Mouse (Mus musculus) cerebellum, adult 2 months (tissue): ENCODE results near the gene Bfsp1. TPM values are rescaled to one million over a fixed set of nuclear protein-coding genes. Genes with fewer than 3 reads are reported as not detected.

ENCODE experiments used
- DNase-seq, 2 experiments: peaks; one replicate each; pipeline ENCODE4 v3.0.0; 2021
- H3K27ac ChIP-seq: fragments of 200-500 bp; 2 replicates; pipeline ENCODE4 v1.5.1; 2012; ENCODE audit warnings: low read length, control low read depth, inconsistent platforms; ENCODE audit not compliant: insufficient read depth
- H3K27me3 ChIP-seq: fragments of 200-500 bp; 2 replicates; pipeline ENCODE4 v1.6.1; 2012; ENCODE audit warnings: inconsistent platforms, mild to moderate bottlenecking, low read length, moderate library complexity; ENCODE audit not compliant: control insufficient read depth, insufficient read depth
- H3K4me1 ChIP-seq: fragments of 200-500 bp; 2 replicates; pipeline ENCODE4 v1.6.1; 2011; ENCODE audit warnings: low read length; ENCODE audit not compliant: control insufficient read depth, insufficient read depth
- H3K4me3 ChIP-seq: fragments of 200-500 bp; replicated peaks from 2 replicates; pipeline ENCODE3; 2011; ENCODE audit warnings: mild to moderate bottlenecking, low read depth, low read length, control low read depth; ENCODE audit not compliant: insufficient read depth
- CTCF ChIP-seq: fragments of 200-500 bp; IDR thresholded peaks from 2 replicates; pipeline ENCODE4 v1.5.1; 2011; ENCODE audit warnings: low read depth, mild to moderate bottlenecking, control low read depth, low read length, moderate library complexity, borderline replicate concordance; ENCODE audit not compliant: insufficient read depth
- POLR2A ChIP-seq: fragments of 200-500 bp; IDR thresholded peaks from 2 replicates; pipeline ENCODE4 v1.6.1; 2011; ENCODE audit warnings: low read length, control low read depth, borderline replicate concordance; ENCODE audit not compliant: insufficient read depth
- WGBS: fragments of 180-500 bp; shearing (Covaris S2); methylation state at CpG from one replicate; pipeline ENCODE4 v1.1.7; 2018; 5-methylcytosine and 5-hydroxymethylcytosine counted together
- polyA plus RNA-seq: library from polyadenylated mRNA; depleted of rRNA; stranded (reverse); fragments of >200 nt; gene quantifications from 2 replicates; pipeline ENCODE4 v1.2.3, GENCODE M21; 2012; rRNA removed

Gene Bfsp1
- polyA plus RNA-seq, 1 experiment: 0.49 TPM

DNA sequence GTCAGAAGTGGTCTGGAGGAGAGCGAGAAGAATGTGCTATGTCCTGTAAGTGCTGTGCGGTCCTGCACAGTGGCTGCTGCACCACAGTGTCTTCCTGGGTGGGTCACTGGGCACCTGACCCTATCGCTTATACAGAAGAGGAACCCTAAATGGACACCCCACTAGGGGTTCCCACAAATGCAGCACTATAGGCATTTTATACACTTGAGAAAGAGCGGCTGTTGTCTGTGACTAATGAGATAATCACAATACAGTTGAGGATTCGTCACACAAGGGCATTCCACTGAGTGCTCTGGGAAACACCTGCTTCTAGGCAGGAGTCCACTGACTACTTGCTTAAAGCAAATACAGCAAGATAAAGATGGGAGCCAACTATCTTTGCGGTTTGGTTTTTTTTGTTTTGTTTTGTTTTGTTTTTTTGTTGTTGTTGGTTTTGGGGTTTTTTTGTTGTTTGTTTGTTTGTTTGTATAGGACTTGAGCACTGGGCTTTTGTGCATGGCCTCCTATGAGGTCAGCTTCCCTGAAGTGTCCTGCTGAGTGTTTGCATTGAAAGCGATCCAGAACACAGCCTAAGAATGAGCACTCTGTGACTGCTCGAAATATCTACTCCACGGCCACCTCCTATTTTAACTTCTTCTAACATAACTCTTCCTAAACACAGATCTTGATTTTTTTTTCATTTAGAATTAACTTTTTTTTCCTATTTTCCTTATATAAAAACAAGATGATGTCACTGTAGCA, 55.9 kb downstream of the Bfsp1 start:
- Histone ChIP-seq H3K27me3 (no peaks in the 10 kb centered on the region), H3K27ac (no peak overlapping the region), H3K4me1 (no peaks in the 10 kb centered on the region), H3K4me3 (no peak overlapping the region)
- TF ChIP-seq POLR2A (no peak), CTCF (no peak)
- no peak for DNase-seq
- 34% methylated on average over 9 of the region's 9 CpGs for WGBS

DNA sequence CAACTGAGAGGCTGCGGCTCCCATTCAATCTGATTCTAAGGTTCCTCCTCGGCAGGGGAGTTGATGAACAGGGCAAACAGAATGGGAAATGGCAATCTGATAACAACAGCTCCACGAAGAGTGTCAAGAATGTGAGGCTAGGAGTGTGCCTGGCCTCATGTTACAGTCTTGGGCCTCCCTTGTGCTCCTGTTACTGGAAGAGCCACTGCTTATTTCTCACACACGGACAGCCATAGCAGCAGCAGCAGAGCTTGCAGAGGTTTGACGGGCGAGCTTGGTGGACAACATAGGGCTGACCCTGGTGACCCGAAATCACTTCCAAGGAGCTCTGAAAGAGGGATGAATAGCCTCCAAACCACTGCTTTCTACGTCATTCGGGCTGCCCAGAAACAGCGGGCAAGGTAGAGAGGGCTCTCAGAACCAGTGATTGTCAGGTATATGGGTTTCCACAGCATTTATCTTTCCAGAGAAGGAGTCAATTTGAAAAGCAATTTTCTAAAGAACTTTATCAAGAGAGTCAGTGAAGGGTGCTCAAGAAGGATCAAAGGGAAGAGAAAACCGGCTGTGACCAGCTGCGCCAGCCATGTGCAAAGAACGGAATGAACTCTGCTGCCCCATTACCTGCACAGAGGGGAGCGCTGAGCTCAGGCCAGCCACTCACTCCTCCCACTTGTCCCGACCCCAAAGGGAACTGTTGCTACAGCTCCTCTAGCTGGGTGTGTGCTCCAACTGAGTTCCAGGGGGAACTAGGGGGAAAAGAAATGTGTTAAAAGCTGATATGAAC, 56.6 kb downstream of the Bfsp1 start:
- H3K4me3 ChIP-seq: no peak overlapping the region
- no peak for TF ChIP-seq POLR2A
- H3K27me3 ChIP-seq: no peaks in the 10 kb centered on the region
- no peak overlapping the region for H3K27ac ChIP-seq
- no peak for DNase-seq
- WGBS: 59% methylated on average over 15 of the region's 15 CpGs
- H3K4me1 ChIP-seq: no peaks in the 10 kb centered on the region

- Histone ChIP-seq H3K4me1 (no peaks in the 10 kb centered on the region), H3K4me3 (no peak overlapping the region), H3K27ac (no peak overlapping the region), H3K27me3 (no peaks in the 10 kb centered on the region)
- TF ChIP-seq CTCF (no peak), POLR2A (no peak)
- DNase-seq: no peak
- WGBS: 85% methylated on average over 5 of the region's 5 CpGs
These were observed 61.9 kb downstream of the Bfsp1 start for GRCm38 (mm10) chr2:143801097-143801496.

DNA sequence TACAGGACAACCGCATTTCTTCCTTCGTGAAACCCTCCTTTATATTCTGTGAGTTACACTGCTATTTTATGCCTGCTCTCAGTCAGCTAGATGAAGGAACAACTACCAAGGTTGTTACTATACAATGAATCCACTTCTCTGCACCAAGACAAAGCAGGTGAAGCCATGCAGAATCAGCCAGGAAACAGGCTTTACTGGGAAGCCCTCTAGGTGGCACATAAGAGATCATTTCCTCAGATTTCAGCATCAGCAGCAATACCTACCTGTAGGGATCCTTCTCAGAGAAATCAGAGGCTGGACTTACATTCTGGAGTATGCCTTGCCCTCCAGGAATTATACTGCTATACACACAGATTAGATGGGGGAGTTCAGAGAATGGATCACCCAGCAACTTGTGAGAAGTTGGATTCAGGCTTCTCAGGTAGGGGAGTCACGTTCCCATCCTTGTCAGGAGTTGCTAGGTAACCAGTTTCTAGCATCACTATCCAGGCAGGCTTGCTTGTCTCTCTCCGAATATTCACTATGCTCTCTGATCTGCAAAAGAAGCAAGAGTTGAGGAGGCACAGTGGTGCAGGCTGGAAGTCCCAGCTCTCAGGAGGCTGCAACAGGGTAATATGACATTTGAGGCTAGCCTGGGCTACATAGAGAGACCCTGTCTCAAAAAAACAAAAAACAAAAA, 66.5 kb downstream of the Bfsp1 start:
- no peaks in the 10 kb centered on the region for H3K4me1 ChIP-seq
- H3K27me3 ChIP-seq: no peaks in the 10 kb centered on the region
- no peak overlapping the region for H3K27ac ChIP-seq
- TF ChIP-seq CTCF (no peak), POLR2A (no peak)
- DNase-seq: no peak
- H3K4me3 ChIP-seq: no peak overlapping the region
- WGBS: 74% methylated on average over 4 of the region's 4 CpGs

GRCm38 (mm10) chr2:143795858-143796257, 67.1 kb downstream of the Bfsp1 start:
- DNase-seq: no peak
- 91% methylated on average over 4 of the region's 4 CpGs for WGBS

GRCm38 (mm10) chr2:143789911-143790310, 73.1 kb downstream of the Bfsp1 start:
- Histone ChIP-seq H3K4me3 (no peak overlapping the region), H3K27me3 (no peaks in the 10 kb centered on the region), H3K4me1 (peaks cover 10% of the 10 kb centered on the region; the same call in 1 of the 2 replicates), H3K27ac (no peak overlapping the region)
- TF ChIP-seq CTCF: no peak
- no peak for TF ChIP-seq POLR2A
- no peak for DNase-seq
- WGBS: 46% methylated on average over 5 of the region's 5 CpGs

More at GRCm38 (mm10) chr2:143795858-143796257, 67.1 kb downstream of the Bfsp1 start:
- H3K27me3 ChIP-seq: no peaks in the 10 kb centered on the region
- no peak for TF ChIP-seq POLR2A
- H3K4me3 ChIP-seq: no peak overlapping the region
- H3K4me1 ChIP-seq: no peaks in the 10 kb centered on the region
- H3K27ac ChIP-seq: no peak overlapping the region

- Histone ChIP-seq H3K27me3 (no peaks in the 10 kb centered on the region), H3K4me3 (no peak overlapping the region), H3K27ac (no peak overlapping the region), H3K4me1 (no peaks in the 10 kb centered on the region)
- no peak for DNase-seq
- WGBS: 91% methylated on average over 2 of the region's 2 CpGs
- TF ChIP-seq POLR2A (no peak), CTCF (no peak)
These were observed 82.7 kb downstream of the Bfsp1 start for GRCm38 (mm10) chr2:143780310-143780709.

Other genes with a start within 250 kb of the Bfsp1 start
- 126 and 132 TPM in 2 replicates for gene Dstn, start 52.1 kb upstream of the Bfsp1 start, polyA plus RNA-seq
- 65.7 and 76.7 TPM in 2 replicates for gene Rrbp1, start 148.1 kb upstream of the Bfsp1 start, polyA plus RNA-seq
- not detected in 2 replicates for gene Banf2, start 169.9 kb upstream of the Bfsp1 start, polyA plus RNA-seq